Mouse (Mus musculus): Measurements from ENCODE around the gene Sfxn1.

DNA sequence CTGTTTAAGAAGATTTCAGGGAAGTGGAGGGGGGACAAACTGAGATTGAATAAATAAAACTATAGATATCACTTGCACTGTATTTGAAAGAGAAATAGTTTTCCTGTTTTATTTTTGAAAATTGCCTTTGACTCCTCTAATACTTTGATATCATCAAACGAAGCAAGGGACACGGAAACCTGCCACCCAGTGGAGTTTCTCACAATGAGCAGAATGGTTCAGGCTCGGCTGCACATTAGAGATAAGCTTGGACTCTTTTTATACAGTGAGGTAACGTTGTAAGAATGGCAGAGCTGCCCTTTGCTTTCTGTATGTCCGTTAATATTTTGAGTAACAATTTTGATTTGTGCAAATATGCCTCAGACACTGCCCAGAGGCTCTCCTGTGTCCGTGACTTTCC lies 20.1 kb downstream of the Sfxn1 start:
- TF ChIP-seq CTCF (IDR thresholded peaks at IDR 0.05; ENCODE audit: low read depth) (no peak), EP300 (optimal IDR thresholded peaks at IDR 0.05) (no peak)

All from stomach, postnatal 0 days (tissue).